Mouse (Mus musculus) liver, embryonic 12.5 days (tissue): ENCODE measurements around the gene Lrmp. TPM values are rescaled to one million over a fixed set of nuclear protein-coding genes. Genes with fewer than 3 reads are reported as not detected.
A peak's percentile ranks its signal among the peaks of the same experiment; 100 is the strongest.

Experiments
- ATAC-seq: fragments of 200-750 bp; cut with Nextera tagmentation; 2 replicates; pipeline ENCODE4 v1.8.0; 2017; ENCODE audit warnings: moderate number of reproducible peaks, mild to moderate bottlenecking, moderate library complexity
- H3K27ac ChIP-seq: fragments of 300-500 bp; sonication (generic); 2 replicates; pipeline ENCODE4 v1.5.1; 2016; ENCODE audit warnings: mild to moderate bottlenecking
- H3K27me3 ChIP-seq: fragments of 300-500 bp; sonication (generic); replicated peaks from 2 replicates; pipeline ENCODE4 v1.6.1; 2016; ENCODE audit warnings: mild to moderate bottlenecking, moderate library complexity
- H3K36me3 ChIP-seq: fragments of 300-500 bp; sonication (generic); 2 replicates; pipeline ENCODE4 v1.6.1; 2016; ENCODE audit warnings: mild to moderate bottlenecking, moderate library complexity
- H3K4me1 ChIP-seq: fragments of 300-500 bp; sonication (generic); 2 replicates; pipeline ENCODE4 v1.6.1; 2016
- H3K4me2 ChIP-seq: fragments of 300-500 bp; sonication (generic); 2 replicates; pipeline ENCODE4 v1.6.1; 2016; ENCODE audit warnings: mild to moderate bottlenecking, moderate library complexity
- H3K4me3 ChIP-seq: fragments of 300-500 bp; sonication (generic); 2 replicates; pipeline ENCODE4 v1.5.1; 2016; ENCODE audit warnings: mild to moderate bottlenecking, moderate library complexity
- H3K9ac ChIP-seq: fragments of 300-500 bp; sonication (generic); 2 replicates; pipeline ENCODE4 v1.6.1; 2016; ENCODE audit warnings: mild to moderate bottlenecking, moderate library complexity
- H3K9me3 ChIP-seq: fragments of 300-500 bp; sonication (generic); replicated peaks from 2 replicates; pipeline ENCODE4 v1.6.1; 2016; ENCODE audit warnings: mild to moderate bottlenecking, moderate library complexity
- WGBS: fragments of 180-500 bp; shearing (Covaris S2); methylation state at CpG from one replicate; pipeline ENCODE4 v1.1.7; 2016; ENCODE audit not compliant: insufficient replicate concordance; 5-methylcytosine and 5-hydroxymethylcytosine counted together
- polyA plus RNA-seq: library from polyadenylated mRNA; unstranded; fragments of >200 nt; fragmentation: Nextera tagmentation; extraction: Ambion mirVana; gene quantifications from 2 replicates; pipeline ENCODE4 v1.2.1, GENCODE M21; 2016

The Lrmp gene
- polyA plus RNA-seq, 1 experiment from 2014 or later, result 20.6 TPM

DNA sequence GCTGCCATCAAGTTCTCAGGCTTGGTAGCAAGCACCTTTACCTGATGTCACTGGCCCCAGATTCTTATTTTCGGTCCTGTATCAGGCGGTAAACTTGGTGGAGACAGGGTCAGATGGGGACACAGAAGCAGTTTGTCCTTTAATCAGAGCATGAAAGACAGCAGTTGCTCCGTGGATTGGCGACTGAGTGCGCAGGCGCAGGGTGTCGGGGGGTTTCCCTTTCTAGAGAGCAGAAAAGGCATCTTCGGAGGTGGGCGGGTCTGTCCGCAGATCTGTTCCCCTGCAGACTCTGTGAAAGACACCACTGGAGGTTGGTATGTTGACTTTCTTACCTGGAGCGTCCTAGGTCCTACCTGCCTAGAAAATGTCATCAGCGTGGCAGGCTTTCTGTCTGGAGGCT is 26.4 kb downstream of the Lrmp start:
- Histone ChIP-seq H3K36me3 (no peaks in the 10 kb centered on the region), H3K9ac (no peak overlapping the region), H3K4me2 (no peak overlapping the region), H3K9me3 (no peaks in the 10 kb centered on the region), H3K4me1 (peaks cover 14% of the 10 kb centered on the region; the same call in 1 of the 2 replicates), H3K27ac (no peak overlapping the region), H3K4me3 (no peak overlapping the region), H3K27me3 (no peaks in the 10 kb centered on the region)
- no peak for ATAC-seq
- WGBS, result 77% methylated on average over 12 of the region's 12 CpGs

GRCm38 (mm10) chr6:145145173-145145572 is 29.7 kb downstream of the Lrmp start:
- H3K9ac ChIP-seq, result no peak overlapping the region
- ATAC-seq, result no peak
- no peaks in the 10 kb centered on the region for H3K27me3 ChIP-seq
- no peak overlapping the region for H3K4me2 ChIP-seq
- H3K27ac ChIP-seq, result no peak overlapping the region
- no peaks in the 10 kb centered on the region; the same call in 1 of the 2 replicates for H3K36me3 ChIP-seq
- H3K4me3 ChIP-seq, result no peak overlapping the region
- WGBS, result 70% methylated on average over 7 of the region's 7 CpGs
- no peaks in the 10 kb centered on the region for H3K9me3 ChIP-seq
- peaks cover 23% of the 10 kb centered on the region for H3K4me1 ChIP-seq

DNA sequence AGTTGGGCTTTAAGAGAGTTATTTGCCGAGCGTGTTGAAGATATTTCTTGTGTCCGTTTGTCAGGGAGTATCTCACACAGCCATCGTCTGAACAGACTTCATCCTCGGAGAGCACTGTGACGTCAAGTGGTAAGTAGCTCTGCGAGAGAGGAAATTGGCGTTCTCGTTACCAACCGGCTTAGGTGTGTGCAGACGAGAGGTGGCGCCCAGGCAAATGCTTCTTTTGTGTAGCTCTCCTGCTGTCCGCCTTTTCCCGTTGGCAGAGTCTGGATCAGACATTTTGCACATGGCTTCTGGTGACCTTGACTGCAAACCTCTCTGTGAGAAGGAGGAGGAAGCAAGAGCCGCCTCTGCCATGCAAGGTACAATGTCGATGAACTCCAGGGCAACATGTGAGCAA is 32.3 kb downstream of the Lrmp start:
- no peaks in the 10 kb centered on the region for H3K9me3 ChIP-seq
- peaks cover 8% of the 10 kb centered on the region; the same call in 1 of the 2 replicates for H3K4me1 ChIP-seq
- no peaks in the 10 kb centered on the region for H3K27me3 ChIP-seq
- ATAC-seq, result no peak
- WGBS, result 77% methylated on average over 16 of the region's 16 CpGs
- no peak overlapping the region for H3K9ac ChIP-seq
- no peak overlapping the region for H3K4me3 ChIP-seq
- no peak overlapping the region for H3K27ac ChIP-seq
- H3K4me2 ChIP-seq, result no peak overlapping the region
- no peaks in the 10 kb centered on the region; the same call in 1 of the 2 replicates for H3K36me3 ChIP-seq

- H3K4me3 ChIP-seq, result no peak overlapping the region
- H3K9me3 ChIP-seq, result no peaks in the 10 kb centered on the region
- H3K27ac ChIP-seq, result no peak overlapping the region
- ATAC-seq, result peak; percentile 54; the same call in 1 of the 2 replicates
- no peak overlapping the region for H3K9ac ChIP-seq
- H3K4me2 ChIP-seq, result no peak overlapping the region
- H3K4me1 ChIP-seq, result peaks cover 8% of the 10 kb centered on the region; the same call in 1 of the 2 replicates
- WGBS, result 29% methylated on average over 9 of the region's 9 CpGs
- no peaks in the 10 kb centered on the region for H3K27me3 ChIP-seq
- H3K36me3 ChIP-seq, result no peaks in the 10 kb centered on the region; the same call in 1 of the 2 replicates
Measured at GRCm38 (mm10) chr6:145149054-145149453, 33.6 kb downstream of the Lrmp start.

DNA sequence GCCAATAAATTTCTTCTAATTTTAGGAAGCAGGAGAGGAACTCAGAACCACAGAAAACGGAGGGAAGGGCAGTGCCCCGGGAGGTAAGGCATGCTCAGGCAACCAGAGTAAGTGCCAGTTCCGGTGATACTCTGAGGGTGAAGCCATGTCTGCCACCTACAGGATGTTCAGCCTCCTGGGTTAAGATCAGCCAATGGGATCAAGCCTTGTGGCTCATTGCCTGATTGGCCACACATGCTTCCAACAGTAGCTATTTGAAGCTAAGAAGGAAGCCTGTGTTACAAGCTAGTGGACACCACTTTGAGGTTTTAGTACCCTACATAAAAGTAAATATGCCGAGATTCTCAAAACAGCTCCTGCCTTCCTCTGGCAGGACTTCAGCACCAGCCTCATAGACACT is 43.2 kb downstream of the Lrmp start:
- 77% methylated on average over 4 of the region's 4 CpGs for WGBS
- Histone ChIP-seq H3K9me3 (no peaks in the 10 kb centered on the region), H3K27ac (no peak overlapping the region), H3K4me3 (no peak overlapping the region), H3K4me1 (no peaks in the 10 kb centered on the region), H3K4me2 (no peak overlapping the region), H3K27me3 (no peaks in the 10 kb centered on the region), H3K9ac (no peak overlapping the region), H3K36me3 (no peaks in the 10 kb centered on the region; the same call in 1 of the 2 replicates)
- no peak for ATAC-seq

DNA sequence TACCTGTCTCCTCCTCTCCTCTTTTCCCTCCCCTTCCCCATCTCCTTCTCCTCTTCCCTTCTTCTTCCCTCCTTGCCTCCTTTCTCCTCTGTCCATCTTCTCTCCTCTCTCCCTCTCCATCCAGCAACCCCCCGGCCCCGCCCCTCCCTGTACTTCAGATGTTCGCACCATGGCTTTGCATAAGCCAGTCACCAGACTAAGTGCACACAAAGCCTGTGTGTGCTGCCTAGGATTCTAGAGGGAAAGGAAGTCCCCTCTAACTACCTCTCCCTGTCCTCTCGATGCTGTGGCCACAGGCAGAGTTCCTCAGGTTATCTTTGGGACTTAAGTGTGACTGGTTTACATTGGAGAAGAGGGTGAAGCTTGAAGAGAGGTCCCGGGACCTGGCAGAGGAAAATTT is 45.1 kb downstream of the Lrmp start:
- no peak overlapping the region for H3K4me3 ChIP-seq
- no peak for ATAC-seq
- 70% methylated on average over 5 of the region's 5 CpGs for WGBS

DNA sequence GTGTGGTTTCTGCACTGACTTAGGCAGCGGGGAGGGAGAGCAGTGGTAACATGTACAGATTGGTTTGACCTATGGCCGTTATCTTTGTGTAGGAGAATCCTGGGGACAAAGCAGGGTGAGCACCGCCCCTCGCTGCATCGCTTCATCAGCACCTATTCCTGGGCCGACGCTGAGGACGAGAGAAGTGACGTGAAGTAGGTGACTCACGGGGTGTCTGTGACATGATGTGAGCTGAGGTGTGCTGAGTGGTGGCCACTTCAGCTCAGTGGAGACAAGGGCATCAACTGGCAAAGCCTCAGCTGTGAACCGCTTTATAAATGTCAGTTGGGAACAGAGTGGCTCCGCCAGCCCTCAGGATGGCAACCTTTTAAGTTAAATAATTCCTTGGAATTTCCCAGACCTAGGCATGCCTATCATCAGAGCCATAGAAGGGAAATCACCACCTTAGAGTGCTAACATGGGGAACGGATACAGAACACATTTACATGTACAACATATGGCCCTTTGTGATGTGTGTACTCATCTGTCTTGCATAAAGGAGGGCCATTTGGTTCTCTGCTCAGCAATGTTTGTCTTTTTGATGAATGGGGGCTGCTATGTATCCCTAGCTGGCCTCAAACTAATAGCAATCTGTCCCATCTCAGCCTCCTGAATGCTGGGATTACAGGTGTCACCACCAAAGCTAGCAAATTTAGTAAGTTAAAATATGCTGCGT is 56.6 kb downstream of the Lrmp start:
- WGBS, result 73% methylated on average over 14 of the region's 14 CpGs
- 0 out of 2 replicates have a peak, but pooled peaks cover 4% of the 10 kb centered on the region for H3K27me3 ChIP-seq
- no peaks in the 10 kb centered on the region for H3K36me3 ChIP-seq
- H3K27ac ChIP-seq, result no peak overlapping the region
- H3K9ac ChIP-seq, result no peak overlapping the region
- no peak overlapping the region for H3K4me2 ChIP-seq
- no peaks in the 10 kb centered on the region for H3K9me3 ChIP-seq
- H3K4me3 ChIP-seq, result no peak overlapping the region
- no peak for ATAC-seq
- H3K4me1 ChIP-seq, result peaks cover 17% of the 10 kb centered on the region

More for the DNA sequence above, 45.1 kb downstream of the Lrmp start:
- no peaks in the 10 kb centered on the region for H3K9me3 ChIP-seq
- H3K4me2 ChIP-seq, result no peak overlapping the region
- peaks cover 10% of the 10 kb centered on the region for H3K36me3 ChIP-seq
- H3K9ac ChIP-seq, result no peak overlapping the region
- H3K4me1 ChIP-seq, result no peaks in the 10 kb centered on the region
- no peaks in the 10 kb centered on the region for H3K27me3 ChIP-seq
- H3K27ac ChIP-seq, result no peak overlapping the region

DNA sequence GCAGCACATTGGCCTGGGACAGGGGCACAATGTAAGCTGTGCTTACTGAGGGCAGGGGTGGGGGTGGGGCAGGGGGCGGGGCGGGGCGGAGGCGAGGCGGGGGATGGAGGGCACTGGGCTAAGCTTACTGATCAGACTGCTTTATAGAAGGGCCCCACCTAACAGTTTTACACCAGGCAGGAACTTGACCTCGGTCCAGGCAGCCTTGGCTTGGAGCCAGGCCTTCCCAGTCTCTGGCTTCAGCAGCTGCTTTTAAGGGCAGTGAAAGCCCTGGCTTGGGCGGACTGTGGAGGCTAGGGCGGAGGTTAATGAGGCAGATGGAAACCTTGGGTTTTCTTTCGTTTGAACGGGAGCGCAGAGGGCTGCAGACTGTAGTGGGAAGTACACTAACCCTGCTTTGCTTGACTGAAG is 58.3 kb downstream of the Lrmp start:
- Histone ChIP-seq H3K4me1 (peaks cover 17% of the 10 kb centered on the region), H3K9me3 (no peaks in the 10 kb centered on the region), H3K4me2 (peak overlapping the region; percentile 16; the same call in 1 of the 2 replicates), H3K27me3 (0 out of 2 replicates have a peak, but pooled peaks cover 4% of the 10 kb centered on the region), H3K4me3 (no peak overlapping the region), H3K27ac (no peak overlapping the region), H3K9ac (no peak overlapping the region), H3K36me3 (no peaks in the 10 kb centered on the region)
- ATAC-seq, result peak; percentile 27; the same call in 1 of the 2 replicates
- 48% methylated on average over 11 of the region's 11 CpGs for WGBS

DNA sequence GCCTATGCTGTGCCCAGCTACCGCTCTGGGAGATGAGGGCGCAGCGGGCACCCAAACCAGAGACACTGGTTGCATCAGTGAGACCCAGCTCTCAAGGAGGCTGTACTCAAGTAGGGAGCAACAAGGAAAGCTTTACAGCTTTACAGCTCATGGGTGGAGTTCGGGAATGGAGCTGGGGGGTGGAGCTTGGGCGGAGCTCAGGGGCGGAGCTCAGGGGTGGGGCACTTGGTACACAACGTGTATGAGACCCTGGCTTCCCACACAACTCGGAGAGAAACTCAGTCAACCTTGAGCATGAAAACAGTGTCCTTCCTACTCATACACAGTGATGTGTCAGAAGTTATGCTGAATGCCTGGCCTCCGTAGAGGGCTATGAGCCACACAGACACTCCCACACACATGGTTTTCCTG is 60.1 kb downstream of the Lrmp start:
- no peaks in the 10 kb centered on the region for H3K9me3 ChIP-seq
- 48% methylated on average over 9 of the region's 9 CpGs for WGBS
- no peak overlapping the region for H3K9ac ChIP-seq
- H3K27ac ChIP-seq, result no peak overlapping the region
- H3K27me3 ChIP-seq, result 0 out of 2 replicates have a peak, but pooled peaks cover 4% of the 10 kb centered on the region
- H3K36me3 ChIP-seq, result no peaks in the 10 kb centered on the region
- peak overlapping the region; percentile 4; the same call in 1 of the 2 replicates for H3K4me2 ChIP-seq
- H3K4me1 ChIP-seq, result peaks cover 17% of the 10 kb centered on the region
- no peak overlapping the region for H3K4me3 ChIP-seq
- ATAC-seq, result no peak

GRCm38 (mm10) chr6:145176474-145176873 is 61.0 kb downstream of the Lrmp start:
- H3K9ac ChIP-seq, result no peak overlapping the region
- 0 out of 2 replicates have a peak, but pooled peaks have one; percentile 8 for ATAC-seq
- H3K4me2 ChIP-seq, result no peak overlapping the region
- H3K4me1 ChIP-seq, result peaks cover 17% of the 10 kb centered on the region
- H3K27ac ChIP-seq, result no peak overlapping the region
- 71% methylated on average over 10 of the region's 10 CpGs for WGBS
- H3K27me3 ChIP-seq, result 0 out of 2 replicates have a peak, but pooled peaks cover 4% of the 10 kb centered on the region
- no peaks in the 10 kb centered on the region for H3K36me3 ChIP-seq
- H3K4me3 ChIP-seq, result no peak overlapping the region
- no peaks in the 10 kb centered on the region for H3K9me3 ChIP-seq

GRCm38 (mm10) chr6:145179665-145180064 is 64.2 kb downstream of the Lrmp start:
- ATAC-seq, result no peak
- WGBS, result 32% methylated on average over 6 of the region's 6 CpGs
- Histone ChIP-seq H3K4me3 (no peak overlapping the region), H3K9ac (no peak overlapping the region), H3K4me2 (no peak overlapping the region), H3K9me3 (no peaks in the 10 kb centered on the region), H3K27ac (no peak overlapping the region), H3K36me3 (no peaks in the 10 kb centered on the region), H3K4me1 (peaks cover 7% of the 10 kb centered on the region), H3K27me3 (0 out of 2 replicates have a peak, but pooled peaks cover 4% of the 10 kb centered on the region)

- Histone ChIP-seq H3K27me3 (no peaks in the 10 kb centered on the region), H3K9ac (no peak overlapping the region), H3K36me3 (no peaks in the 10 kb centered on the region), H3K27ac (no peak overlapping the region), H3K4me1 (no peaks in the 10 kb centered on the region), H3K9me3 (no peaks in the 10 kb centered on the region), H3K4me3 (no peak overlapping the region), H3K4me2 (no peak overlapping the region)
- WGBS, result 47% methylated on average over 8 of the region's 8 CpGs
- ATAC-seq, result no peak
Measured at GRCm38 (mm10) chr6:145182044-145182443, 66.6 kb downstream of the Lrmp start.
